ENCODE assay signal across 8 mouse cellular contexts in genomic region chr16:49951925-49952523, GRCm38 (mm10).
DNase-seq lines count a peak whose midpoint lies in the region; ATAC-seq and TF ChIP-seq lines count a peak whose summit lies in the region.

No protein-coding gene starts in this region.

- peak; percentile 51 for DNase-seq in kidney, postnatal 10 days
- no peak for DNase-seq in left cerebral cortex, postnatal 25 days (ENCODE audit: low spot score in 2 of 2)
- DNase-seq in right cerebral cortex, adult 18-20 months: no peak
- no peak for DNase-seq in left cerebral cortex, adult 8-10 months (ENCODE audit: low spot score in 2 of 2)

- H3K27me3 ChIP-seq in intestine, embryonic 16.5 days (replicated peaks; ENCODE audit: control insufficient read depth, insufficient read depth, low read length): no peaks in the 10 kb centered on the region
- H3K27me3 ChIP-seq in intestine, postnatal 0 days (replicated peaks; ENCODE audit: control insufficient read depth, insufficient read depth, low read length): no peaks in the 10 kb centered on the region
- H3K27me3 ChIP-seq in neural tube, embryonic 12.5 days (replicated peaks): no peaks in the 10 kb centered on the region

- no peak for TF ChIP-seq CTCF in intestine, postnatal 0 days (IDR thresholded peaks at IDR 0.05; ENCODE audit: low read depth)

- H3K4me1 ChIP-seq in intestine, embryonic 16.5 days (ENCODE audit: control insufficient read depth, insufficient read depth, low read length): peaks cover 5% of the 10 kb centered on the region; the same call in 1 of the 2 replicates
- no peaks in the 10 kb centered on the region for H3K4me1 ChIP-seq in intestine, postnatal 0 days (replicated peaks; ENCODE audit: control insufficient read depth, insufficient read depth, low read length)
- peaks cover 7% of the 10 kb centered on the region; the same call in 1 of the 2 replicates for H3K4me1 ChIP-seq in neural tube, embryonic 12.5 days

- WGBS in intestine, embryonic 16.5 days: 68% methylated on average over 8 of the region's 8 CpGs
- 71% methylated on average over 8 of the region's 8 CpGs for WGBS in intestine, postnatal 0 days
- WGBS in neural tube, embryonic 12.5 days: 49% methylated on average over 8 of the region's 8 CpGs

- no peak overlapping the region for H3K27ac ChIP-seq in intestine, embryonic 16.5 days (ENCODE audit: low read length)
- H3K27ac ChIP-seq in intestine, postnatal 0 days (ENCODE audit: low read depth, low read length): no peak overlapping the region
- no peak overlapping the region for H3K27ac ChIP-seq in neural tube, embryonic 12.5 days

- ATAC-seq in intestine, embryonic 16.5 days: peak; percentile 14; the same call in 1 of the 2 replicates
- no peak for ATAC-seq in intestine, postnatal 0 days
- peak; percentile 38 for ATAC-seq in granulocyte monocyte progenitor cell, adult 5-6 weeks (replicated peaks; ENCODE audit: poor library complexity, severe bottlenecking)
- peak; percentile 75 for ATAC-seq in neural tube, embryonic 12.5 days (ENCODE audit: low FRiP score, low read depth)

- no peak overlapping the region for H3K4me3 ChIP-seq in intestine, embryonic 16.5 days (ENCODE audit: low read length)
- H3K4me3 ChIP-seq in intestine, postnatal 0 days (ENCODE audit: low read depth, low read length): no peak overlapping the region
- no peak overlapping the region for H3K4me3 ChIP-seq in neural tube, embryonic 12.5 days

- no peak overlapping the region for H3K4me2 ChIP-seq in intestine, embryonic 16.5 days (ENCODE audit: low read depth, low read length)
- no peak overlapping the region for H3K4me2 ChIP-seq in intestine, postnatal 0 days (replicated peaks; ENCODE audit: low read depth)
- H3K4me2 ChIP-seq in neural tube, embryonic 12.5 days (replicated peaks): no peak overlapping the region

- intact Hi-C loops in left cerebral cortex, postnatal 25 days (cut with DNase I): no loop called here

- H3K36me3 ChIP-seq in intestine, embryonic 16.5 days (ENCODE audit: control insufficient read depth, insufficient read depth, low read length): no peaks in the 10 kb centered on the region
- H3K36me3 ChIP-seq in intestine, postnatal 0 days (ENCODE audit: control insufficient read depth, insufficient read depth): no peaks in the 10 kb centered on the region
- no peaks in the 10 kb centered on the region for H3K36me3 ChIP-seq in neural tube, embryonic 12.5 days

- H3K9me3 ChIP-seq in intestine, embryonic 16.5 days (ENCODE audit: control insufficient read depth, low read length): no peaks in the 10 kb centered on the region
- no peaks in the 10 kb centered on the region for H3K9me3 ChIP-seq in intestine, postnatal 0 days (ENCODE audit: control insufficient read depth)
- H3K9me3 ChIP-seq in neural tube, embryonic 12.5 days: no peaks in the 10 kb centered on the region

- H3K9ac ChIP-seq in intestine, embryonic 16.5 days (ENCODE audit: low read depth, low read length): no peak overlapping the region
- H3K9ac ChIP-seq in intestine, postnatal 0 days (ENCODE audit: low read depth, low read length): no peak overlapping the region
- no peak overlapping the region for H3K9ac ChIP-seq in neural tube, embryonic 12.5 days
